Mouse (Mus musculus) forebrain, embryonic 14.5 days (tissue): ENCODE measurements around the gene Cacng8. TPM values are rescaled to one million over a fixed set of nuclear protein-coding genes. Genes with fewer than 3 reads are reported as not detected.
A peak's percentile ranks its signal among the peaks of the same experiment; 100 is the strongest.
"Not testable (repeated sequence)": the region's sequence is repeated elsewhere in the genome, so short reads cannot be mapped to it uniquely, and the experiment has no call there.

Experiments used
- ATAC-seq: fragments of 200-750 bp; cut with Nextera tagmentation; 2 replicates; pipeline ENCODE4 v1.8.0; 2017; ENCODE audit warnings: mild to moderate bottlenecking, moderate library complexity
- DNase-seq: peaks from one replicate; pipeline ENCODE4 v3.0.0-alpha.2; 2015; ENCODE audit warnings: low spot score
- H3K27ac ChIP-seq: fragments of 300-500 bp; sonication (generic); 2 replicates; pipeline ENCODE4 v1.5.1; 2014; ENCODE audit warnings: low read depth, mild to moderate bottlenecking, control low read depth, low read length, moderate library complexity
- H3K27me3 ChIP-seq: fragments of 300-500 bp; sonication (generic); replicated peaks from 2 replicates; pipeline ENCODE4 v1.6.1; 2014; ENCODE audit warnings: low read length, control low read depth, mixed read lengths; ENCODE audit not compliant: control insufficient read depth, insufficient read depth
- H3K36me3 ChIP-seq: fragments of 300-500 bp; sonication (generic); 2 replicates; pipeline ENCODE4 v1.6.1; 2014; ENCODE audit warnings: low read length, control low read depth; ENCODE audit not compliant: control insufficient read depth, insufficient read depth
- H3K4me1 ChIP-seq: fragments of 300-500 bp; sonication (generic); 2 replicates; pipeline ENCODE4 v1.6.1; 2014; ENCODE audit warnings: antibody characterized with exemption, low read length, control low read depth; ENCODE audit not compliant: control insufficient read depth, insufficient read depth
- H3K4me2 ChIP-seq: fragments of 300-500 bp; sonication (generic); 2 replicates; pipeline ENCODE4 v1.6.1; 2014; ENCODE audit warnings: mild to moderate bottlenecking, control low read depth, low read length
- H3K4me3 ChIP-seq: fragments of 300-500 bp; sonication (generic); 2 replicates; pipeline ENCODE4 v1.5.1; 2014; ENCODE audit warnings: low read depth, low read length, control low read depth
- H3K9ac ChIP-seq: fragments of 300-500 bp; sonication (generic); 2 replicates; pipeline ENCODE4 v1.6.1; 2014; ENCODE audit warnings: mild to moderate bottlenecking, low read length, control low read depth, moderate library complexity
- H3K9me3 ChIP-seq: fragments of 300-500 bp; sonication (generic); replicated peaks from 2 replicates; pipeline ENCODE4 v1.6.1; 2016; ENCODE audit warnings: low read length, control low read depth, mixed read lengths; ENCODE audit not compliant: control insufficient read depth
- WGBS: fragments of 180-500 bp; shearing (Covaris S2); extraction: QIAGEN DNeasy Blood & Tissue Kit; methylation state at CpG from one replicate; pipeline ENCODE4 v1.1.7; 2014; 5-methylcytosine and 5-hydroxymethylcytosine counted together
- polyA plus RNA-seq: library from polyadenylated mRNA; unstranded; fragments of >200 nt; fragmentation: Nextera tagmentation; extraction: Ambion mirVana; gene quantifications from 2 replicates; pipeline ENCODE4 v1.2.1, GENCODE M21; 2014

Gene Cacng8
- polyA plus RNA-seq, 1 experiment from 2014 or later: 11.1 TPM

GRCm38 (mm10) chr7:3391809-3392208 is 1.3 kb downstream of the Cacng8 start:
- 8% methylated on average over 4 of the region's 4 CpGs for WGBS
- H3K36me3 ChIP-seq: peaks cover 12% of the 10 kb centered on the region
- H3K27me3 ChIP-seq: no peaks in the 10 kb centered on the region
- 0 out of 2 replicates have a peak, but pooled peaks have one; percentile 22 for ATAC-seq
- H3K4me1 ChIP-seq: peaks cover 18% of the 10 kb centered on the region
- peak overlapping the region; percentile 48 for H3K4me3 ChIP-seq
- no peaks in the 10 kb centered on the region for H3K9me3 ChIP-seq
- no peak overlapping the region for H3K27ac ChIP-seq
- H3K9ac ChIP-seq: peak overlapping the region; percentile 74
- peak overlapping the region; percentile 83 for H3K4me2 ChIP-seq
- peak; percentile 42 for DNase-seq

GRCm38 (mm10) chr7:3397355-3397754 is 6.9 kb downstream of the Cacng8 start:
- no peaks in the 10 kb centered on the region for H3K27me3 ChIP-seq
- 49% methylated on average over 10 of the region's 10 CpGs for WGBS
- peaks cover 8% of the 10 kb centered on the region for H3K4me1 ChIP-seq
- ATAC-seq (peak; percentile 27; the same call in 1 of the 2 replicates), DNase-seq (no peak)
- H3K4me2 ChIP-seq: peak overlapping the region; percentile 21; the same call in 1 of the 2 replicates
- H3K4me3 ChIP-seq: no peak overlapping the region
- no peak overlapping the region for H3K27ac ChIP-seq
- no peak overlapping the region for H3K9ac ChIP-seq
- H3K36me3 ChIP-seq: peaks cover 17% of the 10 kb centered on the region
- H3K9me3 ChIP-seq: no peaks in the 10 kb centered on the region

GRCm38 (mm10) chr7:3397797-3398196 is 7.3 kb downstream of the Cacng8 start:
- peak overlapping the region; percentile 21; the same call in 1 of the 2 replicates for H3K4me2 ChIP-seq
- H3K9ac ChIP-seq: peak overlapping the region; percentile 13; the same call in 1 of the 2 replicates
- 7% methylated on average over 7 of the region's 7 CpGs for WGBS
- ATAC-seq (peak; percentile 60), DNase-seq (peak; percentile 51)
- peaks cover 17% of the 10 kb centered on the region for H3K36me3 ChIP-seq
- H3K9me3 ChIP-seq: no peaks in the 10 kb centered on the region
- no peaks in the 10 kb centered on the region for H3K27me3 ChIP-seq
- no peak overlapping the region for H3K4me3 ChIP-seq
- no peak overlapping the region for H3K27ac ChIP-seq
- H3K4me1 ChIP-seq: peaks cover 8% of the 10 kb centered on the region

- not testable (repeated sequence) for H3K4me1 ChIP-seq, H3K27me3 ChIP-seq, DNase-seq, ATAC-seq, H3K4me2 ChIP-seq, H3K9ac ChIP-seq, H3K9me3 ChIP-seq, H3K27ac ChIP-seq, H3K4me3 ChIP-seq
- peaks cover 17% of the 10 kb centered on the region for H3K36me3 ChIP-seq
- WGBS: 92% methylated on average over 8 of the region's 8 CpGs
These were observed 7.9 kb downstream of the Cacng8 start for GRCm38 (mm10) chr7:3398363-3398762.

GRCm38 (mm10) chr7:3399937-3400336 is 9.5 kb downstream of the Cacng8 start:
- no peak overlapping the region for H3K27ac ChIP-seq
- no peaks in the 10 kb centered on the region for H3K9me3 ChIP-seq
- H3K4me3 ChIP-seq: no peak overlapping the region
- DNase-seq: no peak
- H3K4me2 ChIP-seq: no peak overlapping the region
- peaks cover 8% of the 10 kb centered on the region for H3K36me3 ChIP-seq
- H3K4me1 ChIP-seq: peaks cover 4% of the 10 kb centered on the region
- no peak for ATAC-seq
- no peaks in the 10 kb centered on the region for H3K27me3 ChIP-seq
- H3K9ac ChIP-seq: no peak overlapping the region

- Histone ChIP-seq H3K9ac (no peak overlapping the region), H3K4me2 (no peak overlapping the region), H3K27ac (no peak overlapping the region), H3K9me3 (no peaks in the 10 kb centered on the region), H3K36me3 (no peaks in the 10 kb centered on the region), H3K4me3 (no peak overlapping the region), H3K27me3 (peaks cover 12% of the 10 kb centered on the region; the same call in 1 of the 2 replicates), H3K4me1 (peaks cover 4% of the 10 kb centered on the region; the same call in 1 of the 2 replicates)
- 71% methylated on average over 11 of the region's 11 CpGs for WGBS
- ATAC-seq: no peak
- no peak for DNase-seq
These were observed 19.4 kb downstream of the Cacng8 start for GRCm38 (mm10) chr7:3409729-3410520.

- no peaks in the 10 kb centered on the region for H3K9me3 ChIP-seq
- peaks cover 4% of the 10 kb centered on the region; the same call in 1 of the 2 replicates for H3K4me1 ChIP-seq
- peak; percentile 90 for ATAC-seq
- H3K27me3 ChIP-seq: peaks cover 12% of the 10 kb centered on the region; the same call in 1 of the 2 replicates
- no peaks in the 10 kb centered on the region for H3K36me3 ChIP-seq
- peak; percentile 88 for DNase-seq
- under 1% methylated on average over 33 of the region's 33 CpGs for WGBS
- peak overlapping the region; percentile 56; the same call in 1 of the 2 replicates for H3K9ac ChIP-seq
- peak overlapping the region; percentile 25 for H3K4me3 ChIP-seq
- peak overlapping the region; percentile 86 for H3K4me2 ChIP-seq
- H3K27ac ChIP-seq: peak overlapping the region; percentile 35; the same call in 1 of the 2 replicates
These were observed 20.9 kb downstream of the Cacng8 start for GRCm38 (mm10) chr7:3411160-3411941.

- no peaks in the 10 kb centered on the region for H3K36me3 ChIP-seq
- under 1% methylated on average over 20 of the region's 20 CpGs for WGBS
- H3K4me3 ChIP-seq: peak overlapping the region; percentile 25
- H3K27me3 ChIP-seq: peaks cover 12% of the 10 kb centered on the region; the same call in 1 of the 2 replicates
- H3K4me1 ChIP-seq: peaks cover 4% of the 10 kb centered on the region; the same call in 1 of the 2 replicates
- H3K27ac ChIP-seq: no peak overlapping the region
- DNase-seq (peak; percentile 57), ATAC-seq (no peak)
- H3K9ac ChIP-seq: peak overlapping the region; percentile 56
- no peaks in the 10 kb centered on the region for H3K9me3 ChIP-seq
- peak overlapping the region; percentile 86 for H3K4me2 ChIP-seq
These were observed 21.6 kb downstream of the Cacng8 start for GRCm38 (mm10) chr7:3412036-3412435.
